In the genomic region with DNA sequence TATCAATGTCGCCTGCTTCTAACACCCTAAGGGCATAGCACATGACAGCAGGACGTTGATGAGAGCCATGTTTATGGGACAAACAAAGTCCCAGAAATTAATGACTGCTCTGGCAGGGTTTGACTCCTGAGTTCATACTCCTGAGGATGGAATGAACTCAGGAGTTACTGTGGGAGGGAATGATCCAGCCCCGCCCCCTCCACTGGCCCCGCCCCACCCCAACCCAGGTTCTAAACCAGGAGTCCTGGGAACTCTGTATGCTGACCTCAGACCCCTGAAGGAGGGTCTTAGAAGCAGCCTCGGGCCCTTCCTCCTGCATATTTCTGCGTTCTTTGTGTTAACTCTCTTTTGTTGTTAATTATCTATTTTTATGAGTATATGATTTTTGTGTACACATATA, we compare ENCODE assay signal across 17 mouse cellular contexts. TPM values are rescaled to one million over a fixed set of nuclear protein-coding genes. Genes with fewer than 3 reads are reported as not detected.
DNase-seq lines count a peak whose midpoint lies in the region; TF ChIP-seq lines count a peak whose summit lies in the region.
"Had no signal": no experiment of that assay in that cellular context is flagged by ENCODE, and none has a peak within 500 bp of the region (broad histone marks: within the 10 kb centered on the region; RNA-seq: fewer than 3 reads in every experiment).

No protein-coding gene starts in this region.

- H3K4me3 ChIP-seq in gastrocnemius, adult 2 months, result no peak overlapping the region
- no peak overlapping the region for H3K4me3 ChIP-seq in left cerebral cortex, adult 2 months
- H3K4me3 ChIP-seq in midbrain, embryonic 10.5 days, result no peak overlapping the region
- H3K4me3 ChIP-seq: embryonic facial prominence, embryonic 13.5 days; forebrain, embryonic 12.5 days; hindbrain, embryonic 12.5 days had no signal

- TF ChIP-seq CTCF in gastrocnemius, adult 2 months (IDR thresholded peaks at IDR 0.05), result no peak
- TF ChIP-seq CTCF in left cerebral cortex, adult 2 months (IDR thresholded peaks at IDR 0.05), result no peak

- H3K36me3 ChIP-seq in midbrain, embryonic 10.5 days, result peaks cover 12% of the 10 kb centered on the region

- H3K27ac ChIP-seq in gastrocnemius, adult 2 months, result no peak overlapping the region
- H3K27ac ChIP-seq in left cerebral cortex, adult 2 months, result peak overlapping the region; percentile 78
- no peak overlapping the region for H3K27ac ChIP-seq in midbrain, embryonic 10.5 days (replicated peaks)
- H3K27ac ChIP-seq: embryonic facial prominence, embryonic 13.5 days; forebrain, embryonic 12.5 days; hindbrain, embryonic 12.5 days had no signal

- H3K9me3 ChIP-seq in midbrain, embryonic 10.5 days (replicated peaks), result no peaks in the 10 kb centered on the region
- H3K9me3 ChIP-seq: embryonic facial prominence, embryonic 13.5 days; forebrain, embryonic 12.5 days; hindbrain, embryonic 12.5 days had no signal

- 63% methylated on average over 6 of the region's 6 CpGs for WGBS in midbrain, embryonic 10.5 days

- peaks cover 38% of the 10 kb centered on the region for H3K4me1 ChIP-seq in midbrain, embryonic 10.5 days

- intact Hi-C loops in gastrocnemius, adult 2 months (cut with DNase I), result no loop called here
- intact Hi-C loops in left cerebral cortex, adult 2 months (cut with DNase I), result no loop called here
- intact Hi-C loops in left cerebral cortex, postnatal 4 days (cut with DNase I), result no loop called here

- peak; percentile 12 for DNase-seq in gastrocnemius, adult 2 months
- no peak for DNase-seq in gastrocnemius, postnatal 25 days
- no peak for DNase-seq in left cerebral cortex, adult 2 months (ENCODE audit: extremely low spot score in 1 of 2, low spot score in 2 of 2)
- DNase-seq in left cerebral cortex, postnatal 4 days, result no peak
- peak; percentile 56 for DNase-seq in ZHBTc4 (ENCODE audit: low read depth, low spot score)
- no peak for DNase-seq in midbrain, embryonic 10.5 days (ENCODE audit: low spot score)
- DNase-seq: adrenal gland, postnatal 25 days; cerebellum, adult 18-20 months; gastrocnemius, postnatal 14 days; heart, postnatal 10 days; heart, postnatal 4 days had no signal

- H3K27me3 ChIP-seq in midbrain, embryonic 10.5 days (ENCODE audit: low read depth, poor library complexity, severe bottlenecking), result no peaks in the 10 kb centered on the region
- H3K27me3 ChIP-seq: embryonic facial prominence, embryonic 13.5 days; forebrain, embryonic 12.5 days; hindbrain, embryonic 12.5 days had no signal

RNA-seq across cellular contexts. Expression of gene Vamp2, which starts 2.7 kb away (rescaled TPM):
- total RNA-seq in gastrocnemius, adult 2 months (2021), result 10 to 100 TPM; 38.0 to 42.7 TPM
- 10 to 100 TPM; 34.9 to 35.2 TPM for total RNA-seq in gastrocnemius, postnatal 25 days (2021)
- 1,000 to 10,000 TPM; 1,115 to 1,119 TPM for total RNA-seq in left cerebral cortex, adult 2 months (2021)
- total RNA-seq in left cerebral cortex, postnatal 4 days (2021), result 100 to 1,000 TPM; 579 to 594 TPM
- 63.1 and 90.1 TPM in 2 replicates for polyA plus RNA-seq in midbrain, embryonic 10.5 days (2016; fragmentation: Nextera tagmentation; extraction: Ambion mirVana)

RNA-seq across cellular contexts. Expression of gene Per1, which starts 9.4 kb away (rescaled TPM):
- 10 to 100 TPM; 68.2 to 76.8 TPM for total RNA-seq in gastrocnemius, adult 2 months (2021)
- 10 to 100 TPM; 21.0 to 50.8 TPM for total RNA-seq in gastrocnemius, postnatal 25 days (2021)
- total RNA-seq in left cerebral cortex, adult 2 months (2021), result 100 to 1,000 TPM; 114 to 185 TPM
- total RNA-seq in left cerebral cortex, postnatal 4 days (2021), result 10 to 100 TPM; 52.8 to 58.0 TPM
- polyA plus RNA-seq in midbrain, embryonic 10.5 days (2016; fragmentation: Nextera tagmentation; extraction: Ambion mirVana), result 6.8 and 7.6 TPM in 2 replicates

RNA-seq across cellular contexts. Expression of gene Tmem107, which starts 15.0 kb away (rescaled TPM):
- total RNA-seq in gastrocnemius, adult 2 months (2021), result 1 to 10 TPM; 3.9 to 5.7 TPM
- 1 to 10 TPM; 3.9 to 4.1 TPM for total RNA-seq in gastrocnemius, postnatal 25 days (2021)
- 10 to 100 TPM; 23.3 to 28.0 TPM for total RNA-seq in left cerebral cortex, adult 2 months (2021)
- total RNA-seq in left cerebral cortex, postnatal 4 days (2021), result 10 to 100 TPM; 13.9 to 14.8 TPM
- polyA plus RNA-seq in midbrain, embryonic 10.5 days (2016; fragmentation: Nextera tagmentation; extraction: Ambion mirVana), result 63.4 and 64.8 TPM in 2 replicates

RNA-seq across cellular contexts. Expression of gene Borcs6, which starts 26.1 kb away (rescaled TPM):
- 10 to 100 TPM; 17.9 to 18.9 TPM for total RNA-seq in gastrocnemius, adult 2 months (2021)
- 10 to 100 TPM; 15.5 to 15.9 TPM for total RNA-seq in gastrocnemius, postnatal 25 days (2021)
- total RNA-seq in left cerebral cortex, adult 2 months (2021), result 10 to 100 TPM; 31.1 to 33.8 TPM
- 10 to 100 TPM; 23.8 to 25.2 TPM for total RNA-seq in left cerebral cortex, postnatal 4 days (2021)
- polyA plus RNA-seq in midbrain, embryonic 10.5 days (2016; fragmentation: Nextera tagmentation; extraction: Ambion mirVana), result 6.9 and 8.7 TPM in 2 replicates

RNA-seq across cellular contexts. Expression of gene Hes7, which starts 34.6 kb away (rescaled TPM):
- not detected for total RNA-seq in gastrocnemius, adult 2 months (2021)
- total RNA-seq in gastrocnemius, postnatal 25 days (2021), result not detected
- under 1 TPM; 0.57 to 0.82 TPM for total RNA-seq in left cerebral cortex, adult 2 months (2021)
- total RNA-seq in left cerebral cortex, postnatal 4 days (2021), result 1 to 10 TPM; 2.3 to 2.6 TPM
- polyA plus RNA-seq in midbrain, embryonic 10.5 days (2016; fragmentation: Nextera tagmentation; extraction: Ambion mirVana), result 0.07 and 0.09 TPM in 2 replicates
- total RNA-seq: adrenal gland, postnatal 25 days; ES-E14; granulocyte monocyte progenitor cell, adult 5-6 weeks had no signal
- polyA plus RNA-seq: inflammation-experienced regulatory T-cells, adult 6 months had no signal

Comparison
In these comparisons a context has a peak if more than half of its experiments do, and no peak if none do; other contexts are left out.
1. DNase-seq: peak in gastrocnemius, adult 2 months (single experiment) and ZHBTc4 (single experiment); none in gastrocnemius, postnatal 25 days (single experiment), left cerebral cortex, adult 2 months (0 of 2), left cerebral cortex, postnatal 4 days (single experiment) and midbrain, embryonic 10.5 days (single experiment).
2. RNA of gene Vamp2, which starts 2.7 kb away (total RNA-seq): 1,115 to 1,119 TPM in left cerebral cortex, adult 2 months and 579 to 594 TPM in left cerebral cortex, postnatal 4 days; 38.0 to 42.7 TPM in gastrocnemius, adult 2 months and 34.9 to 35.2 TPM in gastrocnemius, postnatal 25 days; every median in the first group is over 10 times any median in the second.